Mouse (Mus musculus) yolk sac, embryonic 10.5 days (tissue): Measurements from ENCODE around the gene Arhgef38.

Experiments used
- DNase-seq: peaks from one replicate; pipeline ENCODE4 v3.0.0-alpha.2; 2017; ENCODE audit warnings: low spot score

Arhgef38 gene

GRCm38 (mm10) chr3:133092274-133092853 lies 142.4 kb downstream of the Arhgef38 start:
- no peak for DNase-seq

- DNase-seq = peak; percentile 91
These were observed 143.0 kb downstream of the Arhgef38 start, which contains the start of the genes Ints12 and Gstcd for GRCm38 (mm10) chr3:133091664-133092273. Gene Ints12 (plus strand): TSS chr3:133091840. Gene Gstcd (minus strand): TSS chr3:133092033.

GRCm38 (mm10) chr3:133091121-133091663 lies 143.6 kb downstream of the Arhgef38 start:
- DNase-seq = no peak

- no peak for DNase-seq
These were observed 144.3 kb downstream of the Arhgef38 start for GRCm38 (mm10) chr3:133090247-133091120.

GRCm38 (mm10) chr3:133085858-133086257 lies 148.9 kb downstream of the Arhgef38 start:
- no peak for DNase-seq

- no peak for DNase-seq
These were observed 152.0 kb downstream of the Arhgef38 start for GRCm38 (mm10) chr3:133082736-133083135.

GRCm38 (mm10) chr3:133075560-133075959 lies 159.2 kb downstream of the Arhgef38 start:
- DNase-seq = no peak
